Mouse (Mus musculus): ENCODE data around the gene Zswim1.
"Not testable (repeated sequence)": the region's sequence is repeated elsewhere in the genome, so short reads cannot be mapped to it uniquely, and the experiment has no call there.

Gene Zswim1

GRCm38 (mm10) chr2:164827146-164827850 is 4.8 kb downstream of the Zswim1 start:
- DNase-seq (ENCODE audit: low spot score in 2 of 2): no peak

DNA sequence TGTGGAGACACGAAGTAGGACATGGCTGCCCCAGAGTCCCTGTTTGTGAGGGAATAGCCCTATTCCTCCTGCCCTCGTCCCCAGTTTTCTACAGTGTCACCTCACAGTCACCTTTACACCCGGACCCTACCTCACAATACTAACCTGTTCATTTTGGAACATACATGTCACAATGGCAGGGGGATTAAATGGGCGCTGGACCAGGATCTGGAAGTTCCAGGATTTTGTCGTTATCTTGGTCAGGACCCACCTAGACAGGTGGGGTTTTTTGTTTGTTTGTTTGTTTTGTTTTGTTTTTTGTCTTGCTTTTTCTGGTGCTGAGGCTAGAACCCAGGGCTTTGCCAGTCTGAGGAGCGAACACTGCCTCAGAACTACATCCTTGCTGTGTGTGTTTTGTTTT is 6.0 kb downstream of the Zswim1 start, which contains the start of gene Spata25:
Gene Spata25, minus strand, starts transcription at position 101 of the 400 bp plus-strand sequence.
- DNase-seq (ENCODE audit: low spot score in 2 of 2): no peak

- no peak for DNase-seq (ENCODE audit: low spot score in 2 of 2)
Observed at GRCm38 (mm10) chr2:164829090-164829489, 6.6 kb downstream of the Zswim1 start.

DNA sequence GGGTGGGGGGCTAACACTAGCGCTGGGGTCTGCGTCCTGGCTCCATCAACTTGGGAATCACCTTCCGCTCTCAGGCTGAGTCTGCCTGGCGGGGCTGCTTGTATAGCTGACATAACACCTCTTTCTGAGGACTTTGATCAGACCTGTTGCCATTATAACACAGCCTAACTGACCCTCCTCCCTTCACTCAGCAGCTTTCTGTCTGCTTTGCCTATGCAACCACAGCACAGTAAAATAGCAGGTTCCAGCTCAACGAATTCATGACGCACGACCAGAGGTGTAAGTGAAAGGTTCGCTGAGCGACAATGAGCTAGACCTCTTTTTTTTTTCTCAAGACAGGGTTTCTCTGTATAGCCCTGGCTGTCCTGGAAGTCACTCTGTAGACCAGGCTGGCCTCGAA is 8.5 kb downstream of the Zswim1 start:
- DNase-seq (ENCODE audit: low spot score in 2 of 2): no peak

DNA sequence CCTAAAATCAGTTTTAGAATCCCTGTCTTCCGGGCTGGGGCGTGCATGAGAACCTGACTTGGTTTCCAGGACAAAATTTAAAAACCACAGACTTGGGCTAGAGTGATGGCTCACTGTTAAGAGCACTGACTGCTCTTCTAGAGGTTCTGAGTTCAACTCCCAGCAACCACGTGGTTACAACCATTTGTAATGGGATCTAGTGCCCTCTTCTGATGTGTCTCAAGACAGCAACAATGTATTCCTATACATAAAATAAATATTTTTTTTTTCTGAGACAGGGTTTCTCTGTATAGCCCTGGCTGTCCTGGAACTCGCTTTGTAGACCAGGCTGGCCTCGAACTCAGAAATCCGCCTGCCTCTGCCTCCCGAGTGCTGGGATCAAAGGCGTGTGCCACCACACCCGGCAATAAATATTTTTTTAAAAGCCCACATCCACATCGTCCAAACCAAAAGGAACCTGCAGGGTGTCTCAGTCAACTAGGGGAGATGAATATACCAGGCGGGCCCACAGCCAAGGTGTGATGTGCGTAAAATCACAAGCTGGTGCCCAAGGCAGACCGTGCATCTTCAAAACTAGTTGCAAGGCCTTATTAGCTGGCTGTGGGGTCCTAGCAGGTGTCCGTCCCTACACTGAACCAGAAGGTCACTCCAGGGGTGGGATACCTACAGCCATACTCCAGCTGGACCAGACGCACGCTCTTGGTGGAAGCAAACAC is 9.7 kb downstream of the Zswim1 start:
- peak in 1 of 2 experiments; percentile 39 for DNase-seq (ENCODE audit: low spot score in 2 of 2)

- DNase-seq (ENCODE audit: low spot score in 2 of 2): peak; percentile 60 to 67
Observed at GRCm38 (mm10) chr2:164832748-164833301, 10.3 kb downstream of the Zswim1 start, which contains the start of gene Ctsa. Gene Ctsa (plus strand): TSS chr2:164832873.

GRCm38 (mm10) chr2:164833314-164833959 is 11.0 kb downstream of the Zswim1 start, which contains the start of gene Neurl2:
Gene Neurl2 (minus strand): TSS chr2:164833456.
- DNase-seq (ENCODE audit: low spot score in 2 of 2): peak; percentile 76 to 90

DNA sequence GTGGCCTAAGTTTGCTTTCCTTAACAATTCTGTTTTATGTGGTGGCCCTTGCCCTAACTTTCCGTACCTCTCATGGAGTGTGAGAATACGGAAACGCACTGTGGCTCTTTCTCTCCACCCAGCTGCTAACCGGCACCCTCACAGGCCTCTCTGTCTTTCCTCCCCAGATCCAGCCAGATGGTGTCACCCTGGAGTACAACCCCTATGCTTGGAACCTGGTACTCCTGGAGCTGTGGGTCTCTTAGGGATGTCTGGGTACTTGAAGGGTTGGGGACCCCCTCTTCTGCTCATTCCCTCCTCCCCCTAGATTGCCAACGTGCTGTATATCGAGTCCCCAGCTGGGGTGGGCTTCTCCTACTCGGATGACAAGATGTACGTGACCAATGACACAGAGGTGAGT is 12.0 kb downstream of the Zswim1 start:
- DNase-seq (ENCODE audit: low spot score in 2 of 2): no peak

DNA sequence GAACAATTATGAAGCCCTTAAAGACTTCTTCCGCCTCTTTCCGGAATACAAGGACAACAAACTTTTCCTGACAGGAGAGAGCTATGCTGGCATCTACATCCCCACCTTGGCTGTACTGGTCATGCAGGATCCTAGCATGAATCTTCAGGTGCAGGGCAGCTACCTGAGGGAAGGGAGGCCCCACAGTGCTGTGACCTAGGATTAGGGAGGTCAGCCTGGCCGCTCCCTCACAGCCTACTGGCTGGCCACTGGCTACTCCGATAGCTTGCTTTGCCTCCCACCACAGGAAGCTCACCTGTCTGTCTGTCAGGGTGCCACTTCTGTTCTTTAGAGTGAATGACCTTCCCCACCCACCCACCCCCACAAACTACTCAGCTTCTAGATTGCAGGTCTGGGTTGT is 12.7 kb downstream of the Zswim1 start:
- DNase-seq (ENCODE audit: low spot score in 2 of 2): no peak

DNA sequence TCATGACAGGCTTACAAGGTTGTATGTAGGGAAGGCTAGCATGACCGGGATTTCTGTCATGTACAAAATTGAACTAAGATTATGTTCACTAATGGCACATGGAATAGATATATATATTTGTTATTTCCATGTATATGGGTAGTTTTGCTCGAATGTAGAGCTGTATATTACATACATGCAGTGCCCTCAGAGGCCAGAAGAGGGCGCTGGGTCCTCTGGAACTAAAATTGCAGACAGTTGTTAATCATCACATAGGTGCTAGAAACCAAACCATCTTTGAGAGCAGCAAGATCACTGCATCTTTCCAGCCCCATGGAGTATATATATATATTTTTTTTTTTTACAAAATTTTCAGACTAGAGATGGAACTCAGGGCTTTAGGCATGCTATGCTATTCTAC is 23.3 kb downstream of the Zswim1 start:
- no peak for DNase-seq (ENCODE audit: low spot score in 2 of 2)

DNA sequence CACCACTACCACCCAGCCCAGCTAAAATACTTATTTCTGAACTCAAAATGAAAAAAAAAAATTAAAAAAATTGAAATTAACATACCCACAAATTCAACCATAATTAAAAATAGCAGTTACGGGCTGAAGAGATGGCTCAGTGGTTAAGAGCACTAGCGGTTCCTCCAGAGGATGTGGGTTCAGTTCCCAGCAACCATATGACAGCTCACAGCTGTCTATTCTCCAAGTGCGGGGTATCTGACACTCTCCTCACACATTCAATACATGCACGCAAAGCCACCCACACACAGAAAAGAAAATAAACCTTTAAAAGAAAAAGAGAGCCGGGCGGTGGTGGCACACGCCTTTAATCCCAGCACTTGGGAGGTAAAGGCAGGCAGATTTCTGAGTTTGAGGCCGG is 27.6 kb downstream of the Zswim1 start:
- DNase-seq (ENCODE audit: low spot score in 2 of 2): no peak

DNA sequence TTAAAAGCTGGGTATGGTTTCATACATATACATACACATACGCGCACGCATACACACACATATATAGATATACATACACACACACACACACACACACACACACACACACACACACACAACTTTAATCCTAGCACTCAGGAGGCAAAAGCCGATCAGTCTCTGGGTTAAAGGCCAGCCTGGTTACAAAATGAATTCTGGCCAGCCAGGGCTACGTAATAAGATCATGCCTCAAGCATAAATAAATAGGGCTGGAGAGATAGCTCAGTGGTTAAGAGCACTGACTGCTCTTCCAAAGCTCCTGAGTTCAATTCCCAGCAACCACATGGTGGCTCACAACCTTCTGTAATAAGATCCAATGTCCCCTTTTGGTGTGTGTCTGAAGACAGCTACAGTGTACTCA is 33.1 kb downstream of the Zswim1 start:
- not testable (repeated sequence) for DNase-seq (ENCODE audit: low spot score in 2 of 2)

DNA sequence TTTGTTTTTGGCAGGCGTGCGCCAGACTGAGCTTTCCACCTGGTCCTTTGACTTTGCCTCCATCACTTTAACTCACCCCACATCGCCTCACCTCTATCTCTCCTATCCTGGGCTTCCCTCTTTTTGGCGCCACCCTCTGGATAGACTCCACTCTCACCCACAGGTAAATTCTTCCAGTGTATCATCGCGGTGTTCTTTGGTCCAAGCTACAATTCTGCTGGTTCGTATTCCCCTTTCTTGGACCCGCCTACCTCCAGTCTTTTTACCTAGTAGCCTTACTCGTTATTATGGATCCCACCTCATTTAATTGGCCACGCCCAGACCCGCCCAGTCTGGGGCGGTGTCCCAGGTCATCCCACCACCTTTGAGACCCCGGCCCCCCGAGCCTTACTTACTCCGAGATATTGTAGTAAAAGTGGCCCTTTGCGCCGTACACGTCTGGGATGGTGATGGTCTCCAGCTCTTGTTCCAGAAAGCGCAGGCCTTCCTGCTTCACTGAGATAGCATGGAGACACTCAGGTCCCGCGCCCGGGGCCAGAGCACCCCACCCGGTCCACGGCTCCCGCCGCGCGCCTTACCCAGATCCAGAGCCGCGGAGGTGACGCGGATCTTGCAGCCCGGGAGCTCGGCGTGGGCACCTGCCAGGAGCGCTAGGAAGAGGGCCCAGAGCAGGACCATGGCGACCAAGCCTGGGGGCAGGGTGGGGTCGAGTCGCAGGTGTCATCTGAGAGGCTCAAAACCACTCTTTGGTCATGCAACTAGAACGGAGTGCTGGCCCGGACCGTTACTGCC is 34.0 kb downstream of the Zswim1 start:
- no peak for DNase-seq (ENCODE audit: low spot score in 2 of 2)

GRCm38 (mm10) chr2:164857101-164857821 is 34.8 kb downstream of the Zswim1 start, which contains the start of gene Pltp:
Gene Pltp (minus strand): TSS chr2:164857711.
- peak in 1 of 2 experiments; percentile 57 for DNase-seq (ENCODE audit: low spot score in 2 of 2)

GRCm38 (mm10) chr2:164857842-164858553 is 35.5 kb downstream of the Zswim1 start:
- DNase-seq (ENCODE audit: low spot score in 2 of 2): no peak

DNA sequence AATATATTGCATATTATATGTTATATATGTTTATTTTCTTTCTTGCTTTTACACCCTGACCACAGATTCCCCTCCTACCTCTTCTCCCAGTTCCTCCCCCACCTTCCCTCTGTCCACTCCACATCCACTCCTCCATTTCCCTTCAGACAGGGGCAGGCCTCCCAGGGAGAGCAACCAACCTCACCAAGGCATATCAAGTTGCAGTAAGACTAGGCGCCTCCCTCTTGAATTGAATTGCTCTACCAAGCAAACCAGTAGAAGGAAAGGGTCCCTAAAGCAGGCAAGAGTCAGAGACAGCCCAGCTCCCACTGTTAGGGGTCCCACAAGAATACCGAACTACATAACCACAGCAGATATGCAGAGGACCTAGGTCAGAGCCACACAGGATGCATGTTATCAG is 36.7 kb downstream of the Zswim1 start:
- no peak for DNase-seq (ENCODE audit: low spot score in 2 of 2)

- no peak for DNase-seq (ENCODE audit: low spot score in 2 of 2)
Observed at GRCm38 (mm10) chr2:164859640-164860432, 37.4 kb downstream of the Zswim1 start.

DNA sequence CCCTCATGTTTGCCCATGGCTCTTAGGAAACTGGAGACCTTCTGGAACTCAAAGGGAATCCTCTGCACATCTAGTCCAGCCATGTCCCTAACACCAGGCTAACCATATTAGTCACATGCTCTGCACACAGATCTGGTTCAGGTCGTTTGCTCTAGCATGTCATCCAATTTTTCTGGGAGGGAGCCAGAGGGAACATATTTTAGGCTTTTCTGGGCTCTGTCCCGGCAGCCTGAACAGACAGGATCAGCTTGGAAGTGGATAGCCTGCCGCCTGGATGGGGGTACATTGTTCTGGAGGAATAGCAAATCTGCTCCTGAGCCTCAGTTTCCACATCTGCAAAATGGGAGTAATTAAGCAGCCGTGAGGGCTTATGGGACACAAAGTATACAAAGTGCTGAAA is 38.6 kb downstream of the Zswim1 start:
- no peak for DNase-seq (ENCODE audit: low spot score in 2 of 2)

Data from cerebellum, postnatal 4 days (tissue).